Mouse (Mus musculus): ENCODE results near the gene Psen2. TPM values are rescaled to one million over a fixed set of nuclear protein-coding genes. Genes with fewer than 3 reads are reported as not detected.
A peak's percentile ranks its signal among the peaks of the same experiment; 100 is the strongest.

The Psen2 gene
- total RNA-seq, 2 experiments from 2014 or later: 23.1 to 24.0 TPM

DNA sequence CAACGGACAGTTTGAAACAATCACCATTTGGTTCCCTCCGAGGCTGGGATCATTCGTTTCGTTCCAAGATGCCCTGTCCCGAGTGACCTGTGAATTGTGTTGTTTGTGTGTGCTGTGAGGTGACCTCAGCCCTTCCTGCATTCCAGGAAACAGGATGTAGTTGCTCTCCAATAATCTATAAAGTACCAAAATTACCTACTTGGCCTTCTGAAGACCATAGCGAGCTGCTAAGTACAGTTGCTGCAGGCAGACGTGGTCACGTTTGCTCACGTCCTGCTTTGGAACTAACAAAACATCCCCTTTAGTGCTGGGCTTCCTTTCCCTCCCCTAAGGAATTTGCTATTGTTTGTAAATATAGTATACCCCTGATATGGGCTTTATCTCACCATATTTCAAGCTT is 14.3 kb upstream of the Psen2 start:
- no peak for DNase-seq (ENCODE audit: low spot score in 2 of 2)

- no peak for DNase-seq (ENCODE audit: low spot score in 2 of 2)
Observed at GRCm38 (mm10) chr1:180274725-180275308, 11.6 kb upstream of the Psen2 start.

DNA sequence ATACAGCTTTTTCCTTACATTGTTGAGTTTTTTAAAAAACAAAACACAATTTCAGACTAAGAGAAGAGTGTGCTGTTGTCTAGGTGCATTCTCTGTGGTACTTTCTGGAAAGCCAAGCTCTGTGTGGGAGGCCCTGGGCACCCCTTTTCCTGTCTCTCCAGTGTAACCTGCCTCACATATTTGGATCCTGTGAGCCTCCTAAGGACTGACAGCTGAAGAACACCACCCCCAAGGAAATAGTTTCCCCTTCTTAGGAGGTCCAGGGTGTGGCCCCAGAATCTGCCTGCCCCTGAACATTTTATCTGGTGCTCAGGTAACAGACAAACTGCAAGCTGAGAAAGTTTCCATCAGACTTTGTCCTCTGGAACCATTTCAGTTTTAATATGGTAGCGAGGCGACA is 5.8 kb upstream of the Psen2 start:
- DNase-seq (ENCODE audit: low spot score in 2 of 2): no peak

DNA sequence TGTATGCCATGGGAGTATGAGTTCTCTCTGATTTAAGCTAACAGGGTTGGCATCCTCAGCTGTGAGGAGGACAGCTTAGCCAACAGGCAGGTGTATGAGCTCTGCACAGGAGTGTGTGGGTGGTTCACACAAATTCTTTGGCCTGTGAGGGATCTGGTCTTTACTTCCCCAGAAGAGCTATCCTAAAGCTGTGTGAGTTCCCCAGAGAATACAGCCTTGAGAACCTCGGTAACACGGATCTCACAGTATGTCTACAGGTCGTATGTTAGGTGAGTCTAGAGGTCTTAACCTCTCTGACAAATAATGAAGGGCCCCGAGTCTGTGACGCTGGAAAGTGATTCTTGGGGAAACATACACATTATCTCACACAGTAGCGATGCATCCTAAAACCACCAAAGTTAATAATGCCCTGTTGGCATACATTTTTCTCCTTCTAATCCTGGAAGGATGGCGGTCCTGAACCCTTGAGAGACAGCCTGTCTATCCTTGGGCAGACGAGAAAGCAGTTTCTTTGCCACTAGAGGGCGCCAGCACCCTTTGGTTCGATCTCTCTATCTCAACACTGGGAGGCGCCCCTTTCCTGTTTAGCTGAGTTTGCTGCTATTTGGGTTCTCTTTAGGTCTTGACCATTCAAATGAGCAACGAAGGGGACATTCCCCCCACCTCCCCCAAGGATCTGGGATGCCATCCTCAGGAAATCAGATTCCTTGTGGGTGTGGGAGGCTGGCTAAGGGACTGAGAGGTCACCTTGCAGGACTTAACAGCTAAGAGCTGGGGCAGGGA is 5.2 kb upstream of the Psen2 start:
- peak; percentile 95 for DNase-seq (ENCODE audit: low spot score in 2 of 2)

GRCm38 (mm10) chr1:180267151-180267550 is 3.9 kb upstream of the Psen2 start:
- no peak for DNase-seq (ENCODE audit: low spot score in 2 of 2)

- DNase-seq (ENCODE audit: low spot score in 2 of 2): no peak
Observed at GRCm38 (mm10) chr1:180265399-180265798, 2.2 kb upstream of the Psen2 start.

DNA sequence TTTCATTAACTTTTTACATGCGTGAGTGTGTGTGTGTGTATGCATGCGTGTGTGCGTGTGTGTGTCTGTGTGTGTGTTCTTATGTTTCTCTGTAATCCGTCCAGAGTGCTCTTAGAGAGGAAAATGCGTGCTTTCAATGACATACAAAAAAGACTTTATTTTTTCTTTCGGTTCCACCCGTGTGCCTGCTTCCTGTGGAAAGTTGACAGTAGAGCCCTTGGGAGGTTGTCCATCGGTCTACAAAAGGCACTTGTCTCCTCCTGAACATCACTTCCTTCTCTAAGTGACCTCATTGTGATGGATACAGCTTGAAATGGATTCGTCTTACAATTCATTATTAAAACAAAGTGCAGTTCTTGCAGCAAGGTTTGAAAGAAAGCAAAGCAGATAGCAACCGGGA is 1.6 kb upstream of the Psen2 start:
- DNase-seq (ENCODE audit: low spot score in 2 of 2): no peak

DNA sequence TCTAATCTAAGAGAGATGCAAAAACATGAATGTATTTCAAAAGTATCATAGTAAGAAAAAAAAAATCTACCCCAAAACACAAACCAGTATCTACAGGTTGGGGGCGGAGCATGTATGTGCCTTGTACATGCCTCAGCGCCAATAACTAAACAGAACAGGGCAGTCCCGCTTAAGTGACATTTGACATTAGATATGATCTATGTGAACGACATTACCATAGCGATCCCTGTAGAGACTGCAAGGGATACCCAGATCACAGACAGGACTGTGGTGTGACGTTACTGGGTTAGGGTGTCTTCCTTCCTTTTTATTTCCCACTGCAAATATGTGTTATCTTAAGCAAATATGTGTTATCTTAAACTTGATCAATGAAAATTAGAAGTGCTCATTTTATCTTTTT is 1.2 kb upstream of the Psen2 start:
- DNase-seq (ENCODE audit: low spot score in 2 of 2): no peak

DNA sequence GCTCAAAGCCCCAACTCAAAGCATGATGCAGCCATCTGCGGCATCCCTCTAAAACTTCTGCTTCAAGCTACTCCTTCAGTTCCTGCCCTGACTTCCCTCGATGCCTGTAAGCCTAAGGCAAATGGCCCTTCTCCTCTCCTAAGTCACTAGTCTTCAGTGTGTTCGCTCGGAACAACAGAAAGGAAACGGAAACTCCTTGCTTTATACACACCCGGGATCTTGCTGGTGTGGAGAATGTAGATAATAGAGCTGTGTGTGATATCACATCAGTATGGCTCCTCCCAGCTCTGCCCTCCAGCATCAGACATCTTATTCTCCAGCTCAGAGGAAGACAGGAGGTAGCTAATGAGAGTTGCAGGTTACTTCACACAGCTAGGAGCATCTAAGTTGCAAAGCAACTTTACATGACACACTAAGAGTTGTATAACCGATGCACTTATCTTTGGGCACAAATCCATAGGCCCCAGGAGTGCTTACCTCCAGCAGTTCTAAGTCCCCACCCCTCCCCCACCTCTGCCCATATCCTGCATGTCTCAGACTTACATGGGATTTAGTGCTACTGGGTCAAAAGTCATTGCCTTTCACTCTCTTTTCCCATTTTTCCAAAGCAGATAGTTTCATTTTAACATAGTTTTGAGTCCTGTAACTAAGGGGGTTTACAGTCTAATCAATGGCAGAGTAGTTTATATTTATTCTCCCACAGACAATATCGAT is 1.2 kb downstream of the Psen2 start:
- DNase-seq (ENCODE audit: low spot score in 2 of 2): no peak

- no peak for DNase-seq (ENCODE audit: low spot score in 2 of 2)
Observed at GRCm38 (mm10) chr1:180261415-180261814, 1.8 kb downstream of the Psen2 start.

GRCm38 (mm10) chr1:180260886-180261285 is 2.4 kb downstream of the Psen2 start:
- DNase-seq (ENCODE audit: low spot score in 2 of 2): no peak

DNA sequence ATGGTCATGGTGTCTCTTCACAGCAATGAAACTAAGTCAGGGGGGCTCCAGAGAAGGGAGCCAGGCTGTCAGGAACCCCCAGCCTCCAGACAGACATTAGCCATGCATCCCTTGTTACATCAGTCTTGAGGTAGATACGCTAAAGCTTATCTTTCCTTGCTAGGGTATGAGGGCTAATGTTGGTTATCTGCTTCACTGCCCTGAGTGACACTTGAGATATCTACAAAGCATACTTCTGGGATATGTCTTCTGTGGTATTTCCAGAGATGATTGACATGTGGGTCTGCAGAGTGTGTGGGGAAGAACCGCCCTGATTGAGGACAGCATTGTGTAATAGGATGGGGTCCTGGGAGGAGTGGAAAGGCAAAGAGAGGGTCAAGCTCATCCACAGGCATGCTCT is 3.5 kb downstream of the Psen2 start:
- no peak for DNase-seq (ENCODE audit: low spot score in 2 of 2)

DNA sequence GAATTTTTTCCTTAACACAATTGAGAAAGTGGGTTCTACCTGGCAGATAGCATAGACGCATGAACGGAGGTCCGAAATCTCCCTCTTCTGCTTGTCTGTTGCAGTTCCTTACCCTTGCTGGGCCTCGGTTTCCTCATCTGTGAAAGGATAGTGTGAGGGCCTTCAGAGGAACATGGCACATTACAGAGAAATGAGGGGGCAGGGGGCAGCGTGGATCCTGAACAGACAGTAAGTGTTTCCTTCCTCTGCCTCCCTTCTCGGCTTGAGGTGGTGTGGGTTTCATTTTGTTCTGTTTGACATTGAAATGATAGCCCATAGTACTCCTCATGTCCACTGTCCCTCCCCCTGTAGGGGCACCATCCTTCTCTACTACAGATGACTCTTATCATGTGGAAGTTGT is 5.8 kb downstream of the Psen2 start:
- DNase-seq (ENCODE audit: low spot score in 2 of 2): no peak

DNA sequence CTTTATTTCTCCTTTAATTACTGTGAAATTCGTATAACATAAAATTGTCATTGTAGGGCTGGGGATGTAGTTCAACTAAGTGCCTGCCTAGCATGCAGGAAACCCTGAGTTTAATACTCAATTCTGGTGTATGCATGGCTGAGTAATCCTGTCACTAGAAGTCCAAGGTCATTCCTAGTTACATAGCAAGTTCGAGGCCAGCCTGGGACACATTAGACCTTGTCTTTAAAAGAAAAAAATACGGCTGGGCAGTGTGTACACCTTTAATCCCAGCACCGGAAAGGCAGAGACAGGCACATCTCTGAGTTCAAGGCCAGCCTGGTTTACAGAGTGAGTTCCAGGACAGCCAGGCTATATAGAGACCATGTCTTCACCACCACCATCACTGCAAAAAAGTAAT is 6.4 kb downstream of the Psen2 start:
- DNase-seq (ENCODE audit: low spot score in 2 of 2): no peak

DNA sequence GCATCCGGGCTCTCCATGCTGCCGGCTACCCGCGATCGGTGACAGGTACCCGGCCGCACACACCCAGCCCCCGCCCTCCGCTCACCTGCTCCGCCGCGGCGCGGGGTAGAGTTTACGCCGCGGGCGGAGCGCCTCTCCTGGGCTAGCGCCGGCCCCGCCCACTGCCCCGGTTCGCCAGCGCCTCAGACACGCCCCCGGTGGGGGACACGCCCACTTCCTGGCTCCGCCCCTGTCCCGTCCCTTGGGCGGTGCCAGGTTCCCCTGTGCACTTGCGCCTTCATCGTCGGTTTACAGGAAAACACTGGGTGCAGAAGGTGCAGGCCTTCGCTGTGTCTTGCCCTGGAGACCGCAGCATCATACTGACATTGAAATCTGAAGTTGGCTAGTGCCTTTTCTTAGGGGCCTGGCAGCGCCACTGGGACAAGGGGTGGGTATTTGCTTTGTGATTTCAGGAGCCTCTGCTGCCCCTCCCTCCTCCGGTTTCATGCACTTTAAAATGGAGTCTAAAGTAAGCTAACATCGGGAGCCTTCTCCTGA is 7.0 kb downstream of the Psen2 start:
- DNase-seq (ENCODE audit: low spot score in 2 of 2): peak; percentile 96 to 98

GRCm38 (mm10) chr1:180255294-180256117 is 7.7 kb downstream of the Psen2 start:
- no peak for DNase-seq (ENCODE audit: low spot score in 2 of 2)

GRCm38 (mm10) chr1:180254316-180254715 is 8.9 kb downstream of the Psen2 start:
- no peak for DNase-seq (ENCODE audit: low spot score in 2 of 2)

DNA sequence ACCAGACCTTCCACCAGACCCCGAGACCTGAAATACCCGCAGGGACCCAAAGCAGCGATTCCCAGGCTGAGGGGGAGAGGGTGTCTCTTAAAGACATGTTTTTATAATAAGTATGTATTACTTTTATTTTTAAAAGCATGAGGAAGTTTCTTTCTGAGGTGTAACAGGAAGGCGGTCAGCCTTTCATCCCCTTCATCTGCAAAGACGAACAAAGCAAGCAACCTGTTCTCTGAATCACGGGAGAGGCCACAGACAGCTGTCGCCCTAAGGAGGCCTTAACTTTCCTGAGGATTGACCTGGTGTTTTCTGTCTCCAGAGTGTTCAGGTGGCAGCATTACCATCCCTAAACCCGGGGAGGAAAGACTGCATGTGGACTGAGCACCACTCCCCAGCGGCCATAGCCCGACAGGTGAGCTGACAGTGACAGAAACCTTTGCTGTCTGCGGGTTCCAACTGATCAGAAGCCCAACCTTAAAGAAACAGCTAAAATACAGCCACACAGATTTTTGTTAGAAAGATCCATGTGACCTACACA is 10.5 kb downstream of the Psen2 start:
- DNase-seq (ENCODE audit: low spot score in 2 of 2): no peak

DNA sequence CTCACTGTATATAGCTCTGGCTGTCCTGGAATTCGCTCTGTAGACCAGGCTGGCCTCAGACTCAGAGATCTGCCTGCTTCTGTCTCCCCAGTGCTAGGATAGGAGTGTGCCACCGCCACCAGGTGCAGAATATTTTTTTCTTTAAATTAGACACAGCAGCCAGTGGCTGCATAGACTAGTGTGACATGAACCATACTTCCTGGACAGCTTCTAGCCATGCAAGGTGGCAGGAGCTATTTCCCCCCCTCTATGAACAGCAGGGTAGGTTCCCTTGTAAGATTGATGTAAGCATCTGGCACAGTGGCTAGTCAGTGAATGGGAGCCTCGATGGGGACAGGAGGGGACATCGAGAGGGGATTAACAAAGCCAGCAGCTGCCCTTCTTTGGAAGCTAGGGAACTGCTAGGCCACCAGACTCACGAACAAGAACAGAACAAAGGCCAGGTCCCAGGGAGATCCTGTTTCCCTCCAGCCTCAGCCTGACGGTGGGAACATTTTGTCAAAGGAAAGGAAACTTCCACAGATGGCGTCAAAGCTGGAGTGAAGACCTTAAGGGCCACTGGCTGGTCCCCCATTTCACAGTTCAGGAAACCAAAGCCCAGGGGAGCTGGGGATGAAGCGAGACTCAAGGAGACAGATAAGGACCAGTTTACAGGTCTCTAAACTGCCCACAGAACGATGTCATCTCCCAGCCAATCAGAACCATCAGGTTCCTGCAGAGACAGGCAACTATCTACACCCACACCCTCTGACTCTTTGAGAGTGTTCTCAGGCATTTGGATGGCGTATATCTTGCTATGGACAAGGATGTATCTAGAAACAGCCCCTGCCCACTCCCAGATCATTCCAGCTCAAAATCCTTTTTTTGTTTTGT is 11.8 kb downstream of the Psen2 start:
- no peak for DNase-seq (ENCODE audit: low spot score in 2 of 2)

DNA sequence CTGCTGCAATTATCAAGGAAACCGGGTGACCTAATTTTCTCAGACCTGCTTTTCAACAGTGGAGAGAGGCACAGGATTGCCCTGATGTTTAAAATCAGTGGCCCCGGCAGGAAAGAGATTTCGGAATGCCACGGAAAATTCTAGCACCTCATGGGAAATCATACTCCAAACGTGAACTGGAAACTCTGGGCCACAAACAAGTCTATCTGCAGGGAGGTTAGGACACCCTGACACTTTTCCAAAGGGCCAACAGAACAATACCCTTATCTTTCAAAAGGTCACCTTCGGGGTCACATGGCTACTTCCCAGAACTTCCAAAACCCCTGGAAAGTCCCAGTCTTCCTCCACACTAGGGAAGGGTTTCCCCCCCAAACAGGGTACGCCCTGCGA is 12.8 kb downstream of the Psen2 start:
- DNase-seq (ENCODE audit: low spot score in 2 of 2): no peak

All from layer of hippocampus, postnatal 10 days (tissue).